Mouse (Mus musculus) splenic B cell, adult 2 months (primary cell): ENCODE measurements around the gene Magt1.

Experiments used
- DNase-seq: peaks from one replicate; pipeline ENCODE4 v3.0.0-alpha.2; 2011; ENCODE audit warnings: low read depth, low spot score
- H3K27me3 ChIP-seq: 2 replicates; pipeline ENCODE4 v1.6.1; 2012; ENCODE audit warnings: mild to moderate bottlenecking, low read length, moderate library complexity, mixed read lengths; ENCODE audit not compliant: control insufficient read depth, poor library complexity, insufficient read depth, severe bottlenecking
- H3K36me3 ChIP-seq: 2 replicates; pipeline ENCODE4 v1.6.1; 2012; ENCODE audit warnings: mild to moderate bottlenecking, low read length, moderate library complexity, mixed read lengths; ENCODE audit not compliant: control insufficient read depth, poor library complexity, insufficient read depth, severe bottlenecking

Gene Magt1

GRCm38 (mm10) chrX:106011465-106012159 lies at the start of gene Magt1:
Gene Magt1 (minus strand): TSS chrX:106011906.
- DNase-seq, result peak; percentile 93
- H3K36me3 ChIP-seq, result no peaks in the 10 kb centered on the region
- no peaks in the 10 kb centered on the region for H3K27me3 ChIP-seq

- Histone ChIP-seq H3K36me3 (no peaks in the 10 kb centered on the region), H3K27me3 (no peaks in the 10 kb centered on the region)
- no peak for DNase-seq
Observed at GRCm38 (mm10) chrX:106048191-106048590, 36.5 kb upstream of the Magt1 start.

GRCm38 (mm10) chrX:106045928-106046327 lies 34.2 kb upstream of the Magt1 start:
- DNase-seq, result no peak
- H3K27me3 ChIP-seq, result no peaks in the 10 kb centered on the region
- no peaks in the 10 kb centered on the region for H3K36me3 ChIP-seq

DNA sequence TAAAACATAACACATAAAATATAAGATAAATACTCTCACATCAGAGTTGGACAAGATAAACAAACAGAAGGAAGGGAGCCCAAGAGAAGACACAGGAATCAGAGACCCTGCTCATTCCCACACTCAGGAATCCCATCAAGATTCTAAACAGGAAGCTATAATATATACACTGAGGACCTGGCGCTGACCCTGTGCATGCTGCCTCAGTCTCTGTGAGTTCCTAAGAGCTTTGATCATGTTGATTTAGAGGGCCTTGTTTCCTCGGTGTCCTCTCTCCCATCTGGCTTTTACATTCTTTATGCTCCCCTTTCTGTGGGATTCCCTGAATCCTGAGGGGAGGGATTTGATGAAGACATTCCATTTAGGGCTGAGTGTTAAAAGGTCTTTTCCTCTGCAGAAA lies 33.7 kb upstream of the Magt1 start:
- Histone ChIP-seq H3K36me3 (no peaks in the 10 kb centered on the region), H3K27me3 (no peaks in the 10 kb centered on the region)
- no peak for DNase-seq

DNA sequence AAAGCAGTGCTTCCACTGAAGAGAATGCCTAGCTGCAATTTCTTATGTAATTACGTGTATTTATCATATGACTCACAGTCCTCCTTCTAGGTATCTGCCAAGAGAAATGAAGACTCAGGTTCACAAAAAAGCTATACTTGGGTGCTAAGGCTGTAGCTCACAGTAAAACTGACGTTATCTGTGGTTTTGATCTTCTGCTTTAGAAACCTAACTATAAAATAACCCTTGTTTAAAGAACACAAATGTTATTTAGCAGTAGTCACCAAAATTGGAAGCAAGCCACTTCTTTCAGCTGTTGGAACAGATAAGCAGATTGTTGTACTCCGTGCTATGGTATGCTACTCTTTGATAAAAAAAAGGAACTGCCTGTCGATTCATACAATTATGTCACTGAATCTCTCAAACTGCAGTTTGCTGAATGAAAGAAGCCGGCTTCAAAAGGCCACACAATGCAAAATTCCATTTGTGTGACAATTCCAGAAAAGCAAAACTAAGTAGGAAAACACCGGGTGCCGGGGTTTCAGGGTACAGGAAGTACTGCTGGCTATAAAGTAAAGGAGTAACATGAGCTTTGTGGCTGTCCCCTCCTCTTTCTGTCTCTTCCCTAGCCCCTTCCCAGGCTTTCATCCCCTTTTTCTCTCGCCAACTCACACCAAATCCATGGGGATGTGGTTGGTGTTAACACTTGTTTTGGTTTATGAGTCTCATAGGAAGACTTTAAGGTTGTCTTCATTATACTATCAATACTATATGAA lies 32.3 kb upstream of the Magt1 start:
- H3K27me3 ChIP-seq, result no peaks in the 10 kb centered on the region
- no peak for DNase-seq
- no peaks in the 10 kb centered on the region for H3K36me3 ChIP-seq

- no peak for DNase-seq
- Histone ChIP-seq H3K36me3 (no peaks in the 10 kb centered on the region), H3K27me3 (no peaks in the 10 kb centered on the region)
Observed at GRCm38 (mm10) chrX:106037185-106037752, 25.6 kb upstream of the Magt1 start.

DNA sequence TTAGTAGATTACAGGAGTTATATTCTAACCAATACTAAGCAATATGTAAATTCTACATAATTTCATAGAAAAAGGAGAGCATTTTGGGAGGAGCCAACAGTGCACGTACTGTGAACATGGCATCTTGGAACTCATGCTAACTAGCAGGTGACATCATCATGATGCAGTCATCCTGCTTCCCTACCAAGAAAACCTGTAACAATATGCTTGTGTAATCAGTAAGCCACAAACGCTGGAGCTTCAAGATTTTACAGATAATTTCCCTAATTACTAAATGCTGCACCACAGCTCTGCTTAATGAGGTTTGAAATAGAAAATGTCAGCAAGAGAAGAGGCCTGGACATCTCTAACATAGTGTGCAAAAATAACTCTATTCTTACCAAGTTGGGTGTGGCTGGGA lies 24.0 kb upstream of the Magt1 start:
- DNase-seq, result no peak
- H3K27me3 ChIP-seq, result no peaks in the 10 kb centered on the region
- no peaks in the 10 kb centered on the region for H3K36me3 ChIP-seq

GRCm38 (mm10) chrX:106031124-106031523 lies 19.4 kb upstream of the Magt1 start:
- Histone ChIP-seq H3K36me3 (no peaks in the 10 kb centered on the region), H3K27me3 (no peaks in the 10 kb centered on the region)
- peak; percentile 66 for DNase-seq

DNA sequence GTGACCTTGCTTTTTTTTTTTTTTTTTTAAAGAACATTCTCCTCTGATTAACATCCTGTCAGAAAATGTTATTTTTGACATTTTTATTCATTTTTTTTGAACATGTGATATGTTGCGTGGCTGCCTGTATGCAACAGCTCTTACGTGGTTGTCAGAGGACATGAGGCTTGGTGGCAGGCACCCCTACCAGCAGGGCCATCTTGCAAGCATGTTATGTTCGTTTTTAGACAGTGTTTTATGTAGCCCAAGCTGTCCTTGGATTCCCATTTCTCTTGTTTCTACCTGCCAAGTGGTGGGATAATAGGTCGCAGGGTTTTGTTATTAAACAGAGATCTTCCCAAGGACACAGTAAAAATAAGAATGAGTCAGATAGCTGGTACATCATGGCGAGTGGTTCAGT lies 18.5 kb upstream of the Magt1 start:
- DNase-seq, result no peak
- H3K36me3 ChIP-seq, result no peaks in the 10 kb centered on the region
- H3K27me3 ChIP-seq, result no peaks in the 10 kb centered on the region

DNA sequence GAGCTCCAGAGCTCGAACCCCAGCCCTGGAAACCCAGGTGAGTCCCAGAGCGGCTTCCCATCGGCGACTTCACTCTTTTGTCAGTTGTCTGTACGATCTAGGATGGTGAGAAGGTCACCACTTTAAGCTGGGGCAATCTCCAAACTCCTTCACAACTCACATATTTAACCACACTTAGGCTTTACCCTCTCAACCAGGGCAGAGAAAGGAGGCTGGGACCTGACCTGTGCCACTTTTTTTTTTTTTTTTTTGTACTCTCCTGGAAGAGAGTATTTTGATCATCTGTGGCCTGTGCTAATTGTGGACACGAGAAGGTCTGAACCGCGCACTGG lies 15.6 kb upstream of the Magt1 start:
- Histone ChIP-seq H3K36me3 (no peaks in the 10 kb centered on the region), H3K27me3 (no peaks in the 10 kb centered on the region)
- DNase-seq, result no peak

DNA sequence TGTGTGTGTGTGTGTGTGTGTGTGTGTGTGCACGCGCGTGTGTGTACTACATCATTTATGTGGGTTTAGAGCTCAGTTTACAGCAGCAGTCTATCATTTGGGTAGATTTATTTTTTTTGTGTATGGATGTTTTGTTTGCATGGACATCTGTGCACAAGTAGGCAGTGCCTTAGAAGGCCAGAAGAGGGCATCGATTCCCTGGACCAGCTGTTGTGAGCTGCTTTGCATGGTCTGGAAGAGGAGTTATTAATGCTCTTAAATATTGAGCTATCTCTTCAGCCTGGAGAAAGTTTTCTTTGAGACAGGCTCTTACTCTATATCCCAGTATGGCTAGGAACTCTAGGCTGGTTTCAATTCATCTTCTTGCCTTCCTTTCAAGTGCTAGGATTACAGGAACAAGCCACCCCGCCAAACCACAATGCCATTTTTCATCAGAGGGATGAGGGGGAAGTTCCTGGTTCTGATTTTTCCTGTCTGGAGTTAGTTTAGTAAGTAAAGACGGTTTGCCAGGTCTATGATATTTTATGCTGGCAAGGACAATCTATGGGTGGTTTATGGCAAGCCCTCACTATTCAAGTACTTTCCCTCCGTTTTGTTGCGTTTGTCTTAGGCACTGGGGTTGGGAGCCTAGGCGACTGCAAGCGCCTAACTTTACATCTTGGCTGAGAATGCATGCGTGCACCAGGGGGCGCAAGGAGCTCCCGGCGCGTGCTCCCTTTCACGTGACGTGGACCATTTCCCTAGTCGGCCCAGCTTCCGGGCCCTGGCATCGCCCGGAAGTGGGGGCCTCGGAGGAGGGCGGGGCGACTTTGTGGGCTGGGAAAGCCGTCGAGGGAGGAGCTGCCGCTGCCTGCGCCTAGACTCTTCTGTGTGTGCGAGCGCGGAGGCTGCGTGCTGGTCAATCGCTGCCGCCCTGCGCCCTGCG lies 15.0 kb upstream of the Magt1 start, which contains the start of gene Atp7a:
Gene Atp7a (plus strand): TSS at position 859 of the 925 bp plus-strand sequence.
- Histone ChIP-seq H3K36me3 (no peaks in the 10 kb centered on the region), H3K27me3 (no peaks in the 10 kb centered on the region)
- DNase-seq, result peak; percentile 95

- no peaks in the 10 kb centered on the region for H3K27me3 ChIP-seq
- H3K36me3 ChIP-seq, result no peaks in the 10 kb centered on the region
- DNase-seq, result no peak
Observed at GRCm38 (mm10) chrX:106017516-106017915, 5.8 kb upstream of the Magt1 start.

GRCm38 (mm10) chrX:106017102-106017501 lies 5.4 kb upstream of the Magt1 start:
- H3K27me3 ChIP-seq, result no peaks in the 10 kb centered on the region
- no peaks in the 10 kb centered on the region for H3K36me3 ChIP-seq
- no peak for DNase-seq

DNA sequence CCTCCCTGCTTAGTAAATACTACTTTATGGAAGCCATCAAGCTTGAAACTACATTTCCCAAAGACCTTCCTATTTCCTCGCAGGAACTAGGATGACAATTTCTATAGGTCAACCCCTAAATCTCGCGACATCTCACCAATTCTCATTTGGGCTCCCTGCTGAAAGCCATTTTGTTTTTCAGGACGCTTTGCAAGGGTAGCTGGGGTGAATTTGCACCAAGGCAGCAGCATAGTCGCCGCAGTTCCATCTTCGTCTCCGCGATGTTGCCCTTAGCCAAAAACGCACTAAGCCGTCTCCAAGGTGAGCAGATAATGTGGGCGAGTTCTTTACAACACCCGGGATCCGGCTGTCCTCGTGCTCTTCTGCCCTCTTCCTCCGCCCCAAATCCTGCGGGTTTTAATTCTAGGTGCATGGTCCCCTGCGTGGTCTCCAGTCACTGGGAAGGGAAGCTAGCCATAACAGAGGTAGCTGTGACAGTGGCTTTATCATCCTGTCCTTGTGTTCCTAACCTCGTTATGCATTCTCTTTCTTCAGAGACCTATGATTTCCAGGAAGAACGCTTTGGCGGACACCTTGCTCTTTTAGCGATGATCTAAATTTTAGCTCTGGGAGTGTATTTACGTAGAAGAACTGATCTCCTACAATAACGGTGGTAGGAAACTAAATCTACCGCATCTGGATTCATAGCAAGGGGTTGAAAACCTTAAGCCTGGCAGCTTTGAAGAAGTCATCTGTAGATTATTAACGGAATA lies 4.0 kb upstream of the Magt1 start, which contains the start of gene Cox7b:
Gene Cox7b (plus strand): TSS at position 130 of the 752 bp plus-strand sequence.
- Histone ChIP-seq H3K36me3 (no peaks in the 10 kb centered on the region), H3K27me3 (no peaks in the 10 kb centered on the region)
- DNase-seq, result peak; percentile 89
